Mouse (Mus musculus) left cerebral cortex, postnatal 10 days (tissue): Measurements from ENCODE around the gene Igsf6. TPM values are rescaled to one million over a fixed set of nuclear protein-coding genes. Genes with fewer than 3 reads are reported as not detected.

ENCODE experiments used
- DNase-seq, 2 experiments: peaks; one replicate each; pipeline ENCODE4 v3.0.0; 2021 to 2022; ENCODE audit warnings: low spot score in 2 of 2, mixed read lengths in 1 of 2; ENCODE audit errors: extremely low spot score in 1 of 2
- intact Hi-C: fragments of 180-260 bp; cut with DNase I; formaldehyde crosslinking; loops from one replicate; pipeline ENCODE4 v1.15.1; 2025
- total RNA-seq, 2 experiments: library from RNA; stranded (reverse); gene quantifications; 2 replicates each; pipeline ENCODE4 v1.2.3; 2021

The Igsf6 gene
- total RNA-seq, 2 experiments from 2014 or later: 0.16 TPM; not detected in 1

- intact Hi-C loops: no loop called here
- no peak for DNase-seq
Measured at GRCm38 (mm10) chr7:121020277-121020676, 54.1 kb downstream of the Igsf6 start.

- DNase-seq: no peak
- intact Hi-C loops: no loop called here
Measured at GRCm38 (mm10) chr7:121018778-121019177, 55.6 kb downstream of the Igsf6 start.

GRCm38 (mm10) chr7:121014486-121014885, 59.9 kb downstream of the Igsf6 start:
- DNase-seq: no peak
- intact Hi-C loops: no loop called here

Other genes starting within 250 kb of the Igsf6 start
- gene Eef2k, start 231.7 kb downstream of the Igsf6 start, total RNA-seq: 10 to 100 TPM; 45.1 to 46.0 TPM
- gene Polr3e, start 156.8 kb downstream of the Igsf6 start, total RNA-seq: 10 to 100 TPM; 34.5 to 34.6 TPM
- gene Cdr2, start 92.3 kb downstream of the Igsf6 start, total RNA-seq: 1 to 10 TPM; 4.8 to 5.5 TPM
- under 1 TPM in 1 of 2 experiments, not detected in 1; 0.21 TPM for gene Mfsd13b, start 92.1 kb downstream of the Igsf6 start, total RNA-seq
- 10 to 100 TPM; 85.4 to 96.1 TPM for gene Mettl9, start 40.1 kb downstream of the Igsf6 start, total RNA-seq
- under 1 TPM; 0.36 to 0.41 TPM for gene Otoa, start 7.1 kb upstream of the Igsf6 start, total RNA-seq